Mouse (Mus musculus) bone marrow, adult 2 months (tissue): ENCODE measurements around the gene Itpkc.

Experiments
- CTCF ChIP-seq: fragments of 200-500 bp; IDR thresholded peaks from 2 replicates; pipeline ENCODE4 v1.5.1; 2011; ENCODE audit warnings: low read length, control low read depth; ENCODE audit not compliant: control insufficient read depth, insufficient read depth
- POLR2A ChIP-seq: fragments of 200-500 bp; IDR thresholded peaks from 2 replicates; pipeline ENCODE4 v1.6.1; 2011; ENCODE audit warnings: low read depth, mild to moderate bottlenecking, control low read depth, low read length, borderline replicate concordance; ENCODE audit not compliant: control insufficient read depth

DNA sequence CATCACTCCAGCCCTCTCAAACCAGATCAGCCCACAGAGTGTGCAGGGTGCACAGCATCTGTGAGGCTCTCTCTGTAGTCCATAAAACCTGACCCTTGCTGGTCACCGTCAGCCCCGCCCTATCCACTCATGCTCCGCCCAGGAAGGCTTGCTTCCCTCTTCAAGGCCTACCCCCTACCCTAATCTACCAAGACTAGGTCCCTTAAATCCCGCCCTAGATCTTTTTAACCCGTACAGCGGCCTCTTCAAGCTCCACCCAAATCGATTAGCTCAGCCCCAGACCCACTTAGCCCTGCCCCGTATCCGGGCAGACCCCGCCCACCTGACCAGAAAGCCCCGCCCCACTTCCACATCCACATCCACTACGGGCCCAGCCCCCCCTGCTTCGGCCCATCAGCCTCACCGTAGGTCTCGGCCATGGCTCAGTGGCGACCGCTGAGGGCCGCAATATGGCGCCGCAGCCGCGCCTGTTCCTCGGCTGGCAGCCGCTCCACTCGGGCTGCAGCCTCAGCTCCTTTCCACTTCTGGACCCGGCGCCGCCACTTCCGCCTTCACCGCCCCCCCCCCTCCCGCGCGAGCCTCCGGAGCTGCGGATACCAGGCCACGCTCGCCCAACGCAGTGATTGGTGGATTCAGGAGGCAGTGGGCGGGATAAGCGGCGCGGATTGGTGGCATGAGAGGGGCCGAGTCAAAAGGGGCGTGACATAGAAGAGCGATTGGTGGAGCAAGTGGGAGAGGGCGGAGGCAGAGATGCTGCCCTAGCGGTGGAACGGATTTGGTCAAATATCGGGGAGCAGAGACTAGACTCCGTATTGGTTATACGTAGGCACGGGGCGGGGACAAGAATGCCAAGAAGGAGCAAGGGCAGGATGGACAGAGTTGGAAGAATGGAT lies 49.9 kb downstream of the Itpkc start, which contains the start of gene Rab4b:
- peak; percentile 77 for TF ChIP-seq CTCF
- TF ChIP-seq POLR2A, result peak; percentile 38; the same call in 1 of the 2 replicates
